Mouse (Mus musculus): ENCODE data around the gene Adck1. TPM values are rescaled to one million over a fixed set of nuclear protein-coding genes. Genes with fewer than 3 reads are reported as not detected.

The Adck1 gene
- total and polyA plus RNA-seq, 3 experiments = 30.6 to 34.3 TPM; not detected in 1

- no peak for DNase-seq (ENCODE audit: low read depth, low spot score)
- H3K27me3 ChIP-seq (ENCODE audit: control insufficient read depth in 1 of 2, insufficient read depth in 2 of 2, low read length in 2 of 2) = no peaks in the 10 kb centered on the region
- H3K9ac ChIP-seq (ENCODE audit: control insufficient read depth, low read depth, low read length, poor library complexity, severe bottlenecking) = no peak overlapping the region
- H3K79me2 ChIP-seq (ENCODE audit: control insufficient read depth, insufficient read depth, low read length, poor library complexity) = no peaks in the 10 kb centered on the region
- H3K4me3 ChIP-seq (ENCODE audit: control insufficient read depth in 1 of 2, insufficient read depth in 1 of 2, low read depth in 2 of 2, low read length in 2 of 2) = no peak overlapping the region
- no peak overlapping the region for H3K27ac ChIP-seq (ENCODE audit: control insufficient read depth, low read depth, low read length)
- peak; percentile 47 for TF ChIP-seq RAD21 (IDR thresholded peaks at IDR 0.05; ENCODE audit: low read depth, low read length)
- TF ChIP-seq CTCF (IDR thresholded peaks at IDR 0.05 in 2 of 3, conservative IDR thresholded peaks at IDR 0.05 in 1 of 3; ENCODE audit: control insufficient read depth in 1 of 3, insufficient read depth in 1 of 3, low read depth in 2 of 3, low read length in 3 of 3, poor library complexity in 1 of 3, severe bottlenecking in 1 of 3) = peak in 2 of 3 experiments; percentile 43 to 51; a peak in 4 of 6 replicates
- peak; percentile 58 for TF ChIP-seq SMC3 (IDR thresholded peaks at IDR 0.05; ENCODE audit: low read depth, low read length)
- TF ChIP-seq NELFE (IDR thresholded peaks at IDR 0.05; ENCODE audit: low read depth, low read length) = no peak
- no peak for TF ChIP-seq SIN3A (IDR thresholded peaks at IDR 0.05; ENCODE audit: low read length)
- H3K4me1 ChIP-seq (ENCODE audit: control insufficient read depth in 1 of 2, insufficient read depth in 2 of 2, low read length in 2 of 2) = no peaks in the 10 kb centered on the region
- no peaks in the 10 kb centered on the region for H3K9me3 ChIP-seq (replicated peaks; ENCODE audit: insufficient read depth, low read length)
- H3K36me3 ChIP-seq (ENCODE audit: control insufficient read depth in 1 of 2, insufficient read depth in 2 of 2, low read length in 2 of 2) = no peaks in the 10 kb centered on the region; a peak in 2 of 4 replicates
These were observed 16.5 kb downstream of the Adck1 start for GRCm38 (mm10) chr12:88376820-88377219.

GRCm38 (mm10) chr12:88378256-88378655 lies 17.9 kb downstream of the Adck1 start:
- TF ChIP-seq TBP (IDR thresholded peaks at IDR 0.05; ENCODE audit: low read depth, low read length) (no peak), ZKSCAN1 (IDR thresholded peaks at IDR 0.05; ENCODE audit: low read depth, low read length) (no peak), MEF2A (IDR thresholded peaks at IDR 0.05; ENCODE audit: extremely low read depth, insufficient replicate concordance, low read depth, low read length, poor library complexity, severe bottlenecking) (no peak), BHLHE40 (IDR thresholded peaks at IDR 0.05; ENCODE audit: borderline replicate concordance, low read depth, low read length) (no peak)
- Histone ChIP-seq H3K27me3 (ENCODE audit: control insufficient read depth in 1 of 2, insufficient read depth in 2 of 2, low read length in 2 of 2) (no peaks in the 10 kb centered on the region), H3K79me2 (ENCODE audit: control insufficient read depth, insufficient read depth, low read length, poor library complexity) (no peaks in the 10 kb centered on the region), H3K27ac (ENCODE audit: control insufficient read depth, low read depth, low read length) (no peak overlapping the region), H3K4me3 (ENCODE audit: control insufficient read depth in 1 of 2, insufficient read depth in 1 of 2, low read depth in 2 of 2, low read length in 2 of 2) (no peak overlapping the region), H3K9me3 (replicated peaks; ENCODE audit: insufficient read depth, low read length) (no peaks in the 10 kb centered on the region), H3K9ac (ENCODE audit: control insufficient read depth, low read depth, low read length, poor library complexity, severe bottlenecking) (no peak overlapping the region), H3K36me3 (ENCODE audit: control insufficient read depth in 1 of 2, insufficient read depth in 2 of 2, low read length in 2 of 2) (no peaks in the 10 kb centered on the region; a peak in 2 of 4 replicates), H3K4me1 (ENCODE audit: control insufficient read depth in 1 of 2, insufficient read depth in 2 of 2, low read length in 2 of 2) (no peaks in the 10 kb centered on the region)
- DNase-seq (ENCODE audit: low read depth, low spot score) = no peak

GRCm38 (mm10) chr12:88388832-88389231 lies 28.5 kb downstream of the Adck1 start:
- Histone ChIP-seq H3K79me2 (ENCODE audit: control insufficient read depth, insufficient read depth, low read length, poor library complexity) (no peaks in the 10 kb centered on the region), H3K36me3 (ENCODE audit: control insufficient read depth in 1 of 2, insufficient read depth in 2 of 2, low read length in 2 of 2) (no peaks in the 10 kb centered on the region), H3K4me1 (ENCODE audit: control insufficient read depth in 1 of 2, insufficient read depth in 2 of 2, low read length in 2 of 2) (no peaks in the 10 kb centered on the region), H3K27me3 (ENCODE audit: control insufficient read depth in 1 of 2, insufficient read depth in 2 of 2, low read length in 2 of 2) (no peaks in the 10 kb centered on the region), H3K9ac (ENCODE audit: control insufficient read depth, low read depth, low read length, poor library complexity, severe bottlenecking) (no peak overlapping the region), H3K4me3 (ENCODE audit: control insufficient read depth in 1 of 2, insufficient read depth in 1 of 2, low read depth in 2 of 2, low read length in 2 of 2) (no peak overlapping the region), H3K9me3 (replicated peaks; ENCODE audit: insufficient read depth, low read length) (no peaks in the 10 kb centered on the region), H3K27ac (ENCODE audit: control insufficient read depth, low read depth, low read length) (no peak overlapping the region)
- DNase-seq (ENCODE audit: low read depth, low spot score) = no peak
- TF ChIP-seq CHD2 (IDR thresholded peaks at IDR 0.05; ENCODE audit: low read length) = no peak
- no peak for TF ChIP-seq MEF2A (IDR thresholded peaks at IDR 0.05; ENCODE audit: extremely low read depth, insufficient replicate concordance, low read depth, low read length, poor library complexity, severe bottlenecking)
- TF ChIP-seq MAFK (IDR thresholded peaks at IDR 0.05; ENCODE audit: borderline replicate concordance, low read depth, low read length) = no peak
- no peak for TF ChIP-seq TAL1 (IDR thresholded peaks at IDR 0.05; ENCODE audit: low read length)
- TF ChIP-seq E2F4 (IDR thresholded peaks at IDR 0.05; ENCODE audit: borderline replicate concordance, low read depth, low read length) = no peak
- no peak for TF ChIP-seq BHLHE40 (IDR thresholded peaks at IDR 0.05; ENCODE audit: borderline replicate concordance, low read depth, low read length)
- no peak for TF ChIP-seq ZNF384 (IDR thresholded peaks at IDR 0.05; ENCODE audit: low read depth, low read length)
- TF ChIP-seq ZMIZ1 (IDR thresholded peaks at IDR 0.05; ENCODE audit: low read depth, low read length) = no peak
- no peak for TF ChIP-seq POLR2AphosphoS5 (IDR thresholded peaks at IDR 0.05; ENCODE audit: borderline replicate concordance, low read depth, low read length)
- TF ChIP-seq HCFC1 (IDR thresholded peaks at IDR 0.05; ENCODE audit: low read depth, low read length) = no peak
- TF ChIP-seq TCF12 (IDR thresholded peaks at IDR 0.05; ENCODE audit: low read depth, low read length) = no peak
- no peak for TF ChIP-seq ELF1 (IDR thresholded peaks at IDR 0.05; ENCODE audit: low read depth, low read length)
- TF ChIP-seq USF2 (IDR thresholded peaks at IDR 0.05; ENCODE audit: borderline replicate concordance in 1 of 2, insufficient read depth in 1 of 2, low read depth in 1 of 2, low read length in 2 of 2) = no peak
